Mouse (Mus musculus) colon, adult 2 months (tissue): ENCODE data around the gene Armcx3. TPM values are rescaled to one million over a fixed set of nuclear protein-coding genes. Genes with fewer than 3 reads are reported as not detected.

Source experiments
- polyA plus RNA-seq: library from polyadenylated mRNA; depleted of rRNA; stranded (reverse); fragments of >200 nt; gene quantifications from 2 replicates; pipeline ENCODE4 v1.2.3, GENCODE M21; 2012; rRNA removed

Armcx3 gene
- 3.3 TPM in 2 replicates for polyA plus RNA-seq

GRCm38 (mm10) chrX:134756434-134757292 is at the start of gene Armcx3:
Gene Armcx3 (plus strand): TSS chrX:134756595.

GRCm38 (mm10) chrX:134717752-134718308 is 38.6 kb upstream of the Armcx3 start, which contains the start of gene Armcx1:
Gene Armcx1 (plus strand): TSS chrX:134717963.

GRCm38 (mm10) chrX:134750764-134751592 is 5.4 kb upstream of the Armcx3 start, which contains the start of gene Armcx6:
Gene Armcx6 (minus strand): TSS chrX:134751417.

GRCm38 (mm10) chrX:134808755-134809224 is 52.4 kb downstream of the Armcx3 start, which contains the start of gene Armcx2:
Gene Armcx2 (minus strand): TSS chrX:134809221.

Other genes starting within 250 kb of the Armcx3 start
- 0.58 and 0.84 TPM in 2 replicates for gene Timm8a1, start 214.7 kb upstream of the Armcx3 start, polyA plus RNA-seq
- 0.37 and 0.64 TPM in 2 replicates for gene Btk, start 173.0 kb upstream of the Armcx3 start, polyA plus RNA-seq
- gene Rpl36a, start 170.9 kb upstream of the Armcx3 start, polyA plus RNA-seq, result 64.1 and 132 TPM in 2 replicates
- gene Gla, start 155.5 kb upstream of the Armcx3 start, polyA plus RNA-seq, result 2.0 and 2.7 TPM in 2 replicates
- 4.0 and 4.8 TPM in 2 replicates for gene Hnrnph2, start 155.4 kb upstream of the Armcx3 start, polyA plus RNA-seq
- 0.24 and 0.42 TPM in 2 replicates for gene Armcx4, start 70.1 kb upstream of the Armcx3 start, polyA plus RNA-seq
- 0.67 and 1.6 TPM in 2 replicates for gene Armcx1, start 38.6 kb upstream of the Armcx3 start, polyA plus RNA-seq
- gene Armcx6, start 5.2 kb upstream of the Armcx3 start, polyA plus RNA-seq, result 0.49 and 0.96 TPM in 2 replicates
- 7.7 and 8.5 TPM in 2 replicates for gene Armcx2, start 52.6 kb downstream of the Armcx3 start, polyA plus RNA-seq
- gene Nxf2, start 208.2 kb downstream of the Armcx3 start, polyA plus RNA-seq, result not detected in 2 replicates